Mouse (Mus musculus): Measurements from ENCODE around the gene Samm50.

Samm50 gene

DNA sequence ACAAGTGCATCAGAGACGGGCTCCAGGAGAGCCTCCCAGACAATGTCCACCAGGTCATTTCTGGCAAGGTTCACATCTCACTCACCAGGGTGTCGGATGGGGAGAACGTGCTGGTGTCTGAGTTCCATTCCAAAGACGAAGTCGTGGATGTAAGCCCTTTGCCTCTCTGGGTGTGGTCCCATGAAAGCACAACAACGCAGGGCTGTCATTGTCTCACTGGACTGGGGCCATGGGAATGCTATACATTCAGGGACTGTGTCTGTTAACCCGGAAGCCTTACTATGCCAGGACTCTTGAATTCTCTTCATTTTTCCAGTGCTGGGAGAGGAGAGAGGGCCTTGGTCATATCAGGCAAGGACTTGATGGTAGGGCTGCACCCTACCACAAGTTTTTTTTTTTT, 20.9 kb upstream of the Samm50 start:
- Histone ChIP-seq H3K9me3 (ENCODE audit: low read length) (no peaks in the 10 kb centered on the region), H3K4me3 (replicated peaks; ENCODE audit: low read length) (no peak overlapping the region), H3K36me3 (ENCODE audit: insufficient read depth, low read length) (no peaks in the 10 kb centered on the region), H3K27me3 (ENCODE audit: insufficient read depth, low read length) (peaks cover 20% of the 10 kb centered on the region), H3K4me1 (replicated peaks; ENCODE audit: low read depth, low read length) (peaks cover 64% of the 10 kb centered on the region)
- no peak for TF ChIP-seq POU5F1 (IDR thresholded peaks at IDR 0.05; ENCODE audit: borderline replicate concordance, low read length)
- no peak for TF ChIP-seq NANOG (IDR thresholded peaks at IDR 0.05; ENCODE audit: borderline replicate concordance, low read length)
- TF ChIP-seq CTCF (conservative IDR thresholded peaks at IDR 0.05; ENCODE audit: low read length): no peak

- Histone ChIP-seq H3K36me3 (ENCODE audit: insufficient read depth, low read length) (no peaks in the 10 kb centered on the region), H3K4me1 (replicated peaks; ENCODE audit: low read depth, low read length) (peaks cover 59% of the 10 kb centered on the region), H3K27me3 (ENCODE audit: insufficient read depth, low read length) (peaks cover 11% of the 10 kb centered on the region; the same call in 1 of the 2 replicates), H3K4me3 (replicated peaks; ENCODE audit: low read length) (no peak overlapping the region; the same call in 1 of the 2 replicates), H3K9me3 (ENCODE audit: low read length) (no peaks in the 10 kb centered on the region)
- TF ChIP-seq NANOG (IDR thresholded peaks at IDR 0.05; ENCODE audit: borderline replicate concordance, low read length): no peak
- no peak for TF ChIP-seq POU5F1 (IDR thresholded peaks at IDR 0.05; ENCODE audit: borderline replicate concordance, low read length)
- no peak for TF ChIP-seq CTCF (conservative IDR thresholded peaks at IDR 0.05; ENCODE audit: low read length)
Measured at GRCm38 (mm10) chr15:84178733-84179132, 13.3 kb upstream of the Samm50 start.

GRCm38 (mm10) chr15:84182000-84182399, 10.0 kb upstream of the Samm50 start:
- Histone ChIP-seq H3K9me3 (ENCODE audit: low read length) (no peaks in the 10 kb centered on the region), H3K4me3 (replicated peaks; ENCODE audit: low read length) (no peak overlapping the region), H3K36me3 (ENCODE audit: insufficient read depth, low read length) (no peaks in the 10 kb centered on the region), H3K4me1 (replicated peaks; ENCODE audit: low read depth, low read length) (peaks cover 81% of the 10 kb centered on the region), H3K27me3 (ENCODE audit: insufficient read depth, low read length) (peaks cover 11% of the 10 kb centered on the region; the same call in 1 of the 2 replicates)
- no peak for TF ChIP-seq POU5F1 (IDR thresholded peaks at IDR 0.05; ENCODE audit: borderline replicate concordance, low read length)
- TF ChIP-seq CTCF (conservative IDR thresholded peaks at IDR 0.05; ENCODE audit: low read length): no peak
- TF ChIP-seq NANOG (IDR thresholded peaks at IDR 0.05; ENCODE audit: borderline replicate concordance, low read length): no peak

DNA sequence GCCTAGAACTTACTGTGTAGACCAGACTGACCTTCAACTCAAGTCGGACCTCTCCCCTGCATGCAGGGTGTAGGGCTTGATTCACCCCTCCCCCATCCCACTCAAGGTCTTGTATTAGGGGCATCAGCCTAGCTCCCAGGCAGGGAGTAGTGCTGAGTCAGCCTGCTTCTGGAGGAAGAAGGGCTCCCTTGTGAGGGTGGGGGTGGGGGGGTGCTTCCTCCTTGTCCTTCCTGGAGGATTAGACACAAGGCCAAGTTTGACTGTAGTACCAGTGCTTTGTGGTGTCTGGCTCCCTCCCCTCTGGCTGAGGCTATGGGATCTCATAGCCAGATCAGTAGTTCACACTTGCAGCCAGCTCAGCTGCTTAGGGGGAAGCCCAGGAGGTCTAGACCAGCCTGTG, 8.1 kb upstream of the Samm50 start:
- Histone ChIP-seq H3K27me3 (ENCODE audit: insufficient read depth, low read length) (peaks cover 11% of the 10 kb centered on the region; the same call in 1 of the 2 replicates), H3K36me3 (ENCODE audit: insufficient read depth, low read length) (no peaks in the 10 kb centered on the region), H3K9me3 (ENCODE audit: low read length) (no peaks in the 10 kb centered on the region), H3K4me3 (replicated peaks; ENCODE audit: low read length) (peak overlapping the region; percentile 50), H3K4me1 (replicated peaks; ENCODE audit: low read depth, low read length) (peaks cover 92% of the 10 kb centered on the region)
- no peak for TF ChIP-seq POU5F1 (IDR thresholded peaks at IDR 0.05; ENCODE audit: borderline replicate concordance, low read length)
- no peak for TF ChIP-seq NANOG (IDR thresholded peaks at IDR 0.05; ENCODE audit: borderline replicate concordance, low read length)
- no peak for TF ChIP-seq CTCF (conservative IDR thresholded peaks at IDR 0.05; ENCODE audit: low read length)

GRCm38 (mm10) chr15:84186196-84186595, 5.8 kb upstream of the Samm50 start:
- H3K4me3 ChIP-seq (replicated peaks; ENCODE audit: low read length): peak overlapping the region; percentile 50
- peaks cover 6% of the 10 kb centered on the region for H3K36me3 ChIP-seq (ENCODE audit: insufficient read depth, low read length)
- H3K9me3 ChIP-seq (ENCODE audit: low read length): no peaks in the 10 kb centered on the region
- 0 out of 2 replicates have a peak, but pooled peaks have one; percentile 2 for TF ChIP-seq CTCF (conservative IDR thresholded peaks at IDR 0.05; ENCODE audit: low read length)
- no peak for TF ChIP-seq POU5F1 (IDR thresholded peaks at IDR 0.05; ENCODE audit: borderline replicate concordance, low read length)
- H3K27me3 ChIP-seq (ENCODE audit: insufficient read depth, low read length): peaks cover 5% of the 10 kb centered on the region; the same call in 1 of the 2 replicates
- H3K4me1 ChIP-seq (replicated peaks; ENCODE audit: low read depth, low read length): peaks cover 96% of the 10 kb centered on the region

DNA sequence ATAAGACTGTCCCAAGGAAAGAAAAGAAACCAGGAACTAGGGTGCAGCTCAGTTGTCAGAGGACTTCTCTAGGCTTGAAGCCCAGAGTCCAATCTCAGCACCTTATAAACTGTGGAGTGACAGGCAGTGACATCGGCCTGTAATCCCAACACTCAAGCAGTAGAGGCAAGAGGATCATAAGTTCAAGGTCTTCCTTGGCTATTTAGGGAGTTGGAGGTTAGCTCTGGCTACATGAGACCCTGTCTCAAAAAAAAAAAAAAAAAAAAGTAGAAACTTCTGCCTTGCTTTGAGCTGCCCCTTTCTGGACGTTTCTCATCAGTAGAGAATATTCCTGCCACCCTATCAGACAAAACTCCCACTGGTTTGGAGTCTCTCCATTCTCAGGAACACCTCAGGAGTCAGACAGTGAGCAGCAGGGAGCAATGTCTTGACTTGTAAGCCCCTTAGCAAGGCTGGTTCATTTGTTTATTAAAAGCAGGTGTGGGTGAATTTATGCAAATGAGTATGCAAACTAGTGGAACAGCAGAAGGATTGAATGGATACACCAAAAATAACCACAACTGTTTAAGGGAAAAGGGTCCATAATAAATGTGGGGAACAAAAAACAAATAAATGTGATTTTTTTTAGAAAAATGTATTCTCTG, 3.0 kb upstream of the Samm50 start:
- H3K4me3 ChIP-seq (replicated peaks; ENCODE audit: low read length): peak overlapping the region; percentile 98
- TF ChIP-seq NANOG (IDR thresholded peaks at IDR 0.05; ENCODE audit: borderline replicate concordance, low read length) (no peak), POU5F1 (IDR thresholded peaks at IDR 0.05; ENCODE audit: borderline replicate concordance, low read length) (no peak), CTCF (conservative IDR thresholded peaks at IDR 0.05; ENCODE audit: low read length) (no peak)
- no peaks in the 10 kb centered on the region for H3K9me3 ChIP-seq (ENCODE audit: low read length)
- no peaks in the 10 kb centered on the region for H3K27me3 ChIP-seq (ENCODE audit: insufficient read depth, low read length)
- H3K4me1 ChIP-seq (replicated peaks; ENCODE audit: low read depth, low read length): peaks cover 87% of the 10 kb centered on the region
- peaks cover 15% of the 10 kb centered on the region for H3K36me3 ChIP-seq (ENCODE audit: insufficient read depth, low read length)

- H3K4me1 ChIP-seq (replicated peaks; ENCODE audit: low read depth, low read length): peaks cover 87% of the 10 kb centered on the region
Measured at GRCm38 (mm10) chr15:84189881-84190280, 2.2 kb upstream of the Samm50 start.

DNA sequence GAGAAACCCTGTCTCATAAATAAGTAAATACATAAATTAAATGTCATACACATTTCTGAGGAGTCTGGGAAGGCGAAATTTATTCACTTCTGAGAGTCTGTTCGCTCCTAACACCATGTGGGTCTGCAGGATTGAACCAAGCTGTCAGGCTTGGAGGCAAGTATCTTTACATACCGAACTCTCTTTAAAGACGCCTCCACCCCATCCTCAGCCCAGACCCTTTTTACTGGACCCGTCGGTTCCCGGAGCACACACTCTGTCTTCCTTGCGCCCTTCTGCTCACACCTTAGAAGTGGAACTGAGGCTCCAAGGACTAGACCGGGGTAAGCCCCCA, 350 bp upstream of the Samm50 start:
- peaks cover 42% of the 10 kb centered on the region for H3K36me3 ChIP-seq (ENCODE audit: insufficient read depth, low read length)
- no peak for TF ChIP-seq POU5F1 (IDR thresholded peaks at IDR 0.05; ENCODE audit: borderline replicate concordance, low read length)
- no peak for TF ChIP-seq NANOG (IDR thresholded peaks at IDR 0.05; ENCODE audit: borderline replicate concordance, low read length)
- no peak for TF ChIP-seq CTCF (conservative IDR thresholded peaks at IDR 0.05; ENCODE audit: low read length)
- H3K27me3 ChIP-seq (ENCODE audit: insufficient read depth, low read length): no peaks in the 10 kb centered on the region
- peak overlapping the region; percentile 98 for H3K4me3 ChIP-seq (replicated peaks; ENCODE audit: low read length)
- H3K4me1 ChIP-seq (replicated peaks; ENCODE audit: low read depth, low read length): peaks cover 86% of the 10 kb centered on the region
- H3K9me3 ChIP-seq (ENCODE audit: low read length): no peaks in the 10 kb centered on the region

More at GRCm38 (mm10) chr15:84189881-84190280, 2.2 kb upstream of the Samm50 start:
- TF ChIP-seq NANOG (IDR thresholded peaks at IDR 0.05; ENCODE audit: borderline replicate concordance, low read length) (no peak), POU5F1 (IDR thresholded peaks at IDR 0.05; ENCODE audit: borderline replicate concordance, low read length) (no peak), CTCF (conservative IDR thresholded peaks at IDR 0.05; ENCODE audit: low read length) (no peak)
- no peaks in the 10 kb centered on the region for H3K27me3 ChIP-seq (ENCODE audit: insufficient read depth, low read length)
- peak overlapping the region; percentile 98 for H3K4me3 ChIP-seq (replicated peaks; ENCODE audit: low read length)
- peaks cover 24% of the 10 kb centered on the region for H3K36me3 ChIP-seq (ENCODE audit: insufficient read depth, low read length)
- no peaks in the 10 kb centered on the region for H3K9me3 ChIP-seq (ENCODE audit: low read length)
